18 mouse cellular contexts compared by ENCODE assay signal in genomic region chr15:102839688-102840087, GRCm38 (mm10).
DNase-seq lines count a peak whose midpoint lies in the region; ATAC-seq lines count a peak whose summit lies in the region.
"Had no signal": no experiment of that assay in that cellular context is flagged by ENCODE, and none has a peak within 500 bp of the region (broad histone marks: within the 10 kb centered on the region; RNA-seq: fewer than 3 reads in every experiment).

No protein-coding gene starts in this region.

- H3K27ac ChIP-seq in stomach, embryonic 16.5 days (ENCODE audit: low read length), result no peak overlapping the region
- H3K27ac ChIP-seq in intestine, embryonic 15.5 days, result no peak overlapping the region
- H3K27ac ChIP-seq in forebrain, embryonic 10.5 days, result no peak overlapping the region
- H3K27ac ChIP-seq: embryonic facial prominence, embryonic 13.5 days; forebrain, embryonic 13.5 days; hindbrain, embryonic 10.5 days; liver, embryonic 14.5 days; neural tube, embryonic 15.5 days; stomach, embryonic 15.5 days had no signal

- WGBS in stomach, embryonic 16.5 days, result 79% methylated on average over 5 of the region's 5 CpGs
- 84% methylated on average over 5 of the region's 5 CpGs for WGBS in intestine, embryonic 15.5 days
- WGBS in forebrain, embryonic 10.5 days, result 86% methylated on average over 5 of the region's 5 CpGs

- no peak overlapping the region for H3K4me2 ChIP-seq in stomach, embryonic 16.5 days (ENCODE audit: low read depth, low read length)
- no peak overlapping the region for H3K4me2 ChIP-seq in intestine, embryonic 15.5 days (replicated peaks)
- H3K4me2 ChIP-seq: embryonic facial prominence, embryonic 13.5 days; forebrain, embryonic 13.5 days; neural tube, embryonic 15.5 days; stomach, embryonic 15.5 days had no signal

- no peak overlapping the region for H3K4me3 ChIP-seq in stomach, embryonic 16.5 days (replicated peaks; ENCODE audit: low read length)
- H3K4me3 ChIP-seq in intestine, embryonic 15.5 days (replicated peaks), result no peak overlapping the region
- H3K4me3 ChIP-seq in forebrain, embryonic 10.5 days, result no peak overlapping the region
- H3K4me3 ChIP-seq: embryonic facial prominence, embryonic 13.5 days; forebrain, embryonic 13.5 days; hindbrain, embryonic 10.5 days; neural tube, embryonic 15.5 days; stomach, embryonic 15.5 days had no signal

- no peaks in the 10 kb centered on the region for H3K36me3 ChIP-seq in stomach, embryonic 16.5 days (ENCODE audit: control insufficient read depth, insufficient read depth, low read length)
- no peaks in the 10 kb centered on the region for H3K36me3 ChIP-seq in intestine, embryonic 15.5 days
- no peaks in the 10 kb centered on the region for H3K36me3 ChIP-seq in forebrain, embryonic 10.5 days (replicated peaks)
- H3K36me3 ChIP-seq: embryonic facial prominence, embryonic 13.5 days; hindbrain, embryonic 10.5 days; neural tube, embryonic 15.5 days; stomach, embryonic 15.5 days had no signal

- no peak overlapping the region for H3K9ac ChIP-seq in stomach, embryonic 16.5 days (ENCODE audit: low read length)
- no peak overlapping the region for H3K9ac ChIP-seq in intestine, embryonic 15.5 days
- H3K9ac ChIP-seq: embryonic facial prominence, embryonic 13.5 days; forebrain, embryonic 13.5 days; liver, embryonic 14.5 days; neural tube, embryonic 15.5 days; stomach, embryonic 15.5 days had no signal

- H3K9me3 ChIP-seq in stomach, embryonic 16.5 days (replicated peaks; ENCODE audit: control insufficient read depth, low read length), result no peaks in the 10 kb centered on the region
- H3K9me3 ChIP-seq in intestine, embryonic 15.5 days, result no peaks in the 10 kb centered on the region
- no peaks in the 10 kb centered on the region for H3K9me3 ChIP-seq in forebrain, embryonic 10.5 days
- H3K9me3 ChIP-seq: embryonic facial prominence, embryonic 13.5 days; forebrain, embryonic 13.5 days; hindbrain, embryonic 10.5 days; neural tube, embryonic 15.5 days; stomach, embryonic 15.5 days had no signal

- DNase-seq in layer of hippocampus, adult 11-12 months (ENCODE audit: low spot score), result peak; percentile 3
- DNase-seq in layer of hippocampus, postnatal 25 days (ENCODE audit: extremely low spot score in 1 of 2, low spot score in 1 of 2), result no peak
- peak; percentile 2 to 4 for DNase-seq in right cerebral cortex, postnatal 36 days (ENCODE audit: low spot score in 2 of 2)
- DNase-seq in right cerebral cortex, postnatal 4 days, result no peak
- DNase-seq in adrenal gland, adult 8-10 months, result peak; percentile 3
- no peak for DNase-seq in forebrain, embryonic 10.5 days (ENCODE audit: extremely low spot score, low spot score)
- DNase-seq: cerebellum, postnatal 14 days; gastrocnemius, postnatal 25 days; kidney, postnatal 10 days; thymus, postnatal 4 days had no signal

- peaks cover 4% of the 10 kb centered on the region; the same call in 1 of the 2 replicates for H3K27me3 ChIP-seq in stomach, embryonic 16.5 days (ENCODE audit: control insufficient read depth, insufficient read depth, low read length)
- no peaks in the 10 kb centered on the region; the same call in none of the 2 replicates for H3K27me3 ChIP-seq in intestine, embryonic 15.5 days (replicated peaks)
- H3K27me3 ChIP-seq in forebrain, embryonic 10.5 days (ENCODE audit: poor library complexity, severe bottlenecking), result no peaks in the 10 kb centered on the region
- H3K27me3 ChIP-seq: embryonic facial prominence, embryonic 13.5 days had no signal

- no peaks in the 10 kb centered on the region for H3K4me1 ChIP-seq in stomach, embryonic 16.5 days (ENCODE audit: control insufficient read depth, insufficient read depth, low read length)
- no peaks in the 10 kb centered on the region for H3K4me1 ChIP-seq in intestine, embryonic 15.5 days (replicated peaks)
- peaks cover 4% of the 10 kb centered on the region; the same call in 1 of the 2 replicates for H3K4me1 ChIP-seq in forebrain, embryonic 10.5 days
- H3K4me1 ChIP-seq: embryonic facial prominence, embryonic 13.5 days; forebrain, embryonic 13.5 days; hindbrain, embryonic 10.5 days; neural tube, embryonic 15.5 days; stomach, embryonic 15.5 days had no signal

- ATAC-seq in stomach, embryonic 16.5 days (ENCODE audit: insufficient read depth, low FRiP score), result 0 out of 2 replicates have a peak, but pooled peaks have one; percentile 13
- no peak for ATAC-seq in intestine, embryonic 15.5 days
- ATAC-seq: forebrain, embryonic 13.5 days had no signal

Comparison
In these comparisons a context has a peak if more than half of its experiments do, and no peak if none do; other contexts are left out.
1. DNase-seq: peak in layer of hippocampus, adult 11-12 months (single experiment), right cerebral cortex, postnatal 36 days (2 of 2) and adrenal gland, adult 8-10 months (single experiment); none in layer of hippocampus, postnatal 25 days (0 of 2), right cerebral cortex, postnatal 4 days (single experiment) and forebrain, embryonic 10.5 days (single experiment).